Mouse (Mus musculus): ENCODE measurements around the gene Kcnip1. TPM values are rescaled to one million over a fixed set of nuclear protein-coding genes. Genes with fewer than 3 reads are reported as not detected.

Gene Kcnip1
- total RNA-seq, 2 experiments from 2014 or later, result 0.17 to 0.28 TPM

DNA sequence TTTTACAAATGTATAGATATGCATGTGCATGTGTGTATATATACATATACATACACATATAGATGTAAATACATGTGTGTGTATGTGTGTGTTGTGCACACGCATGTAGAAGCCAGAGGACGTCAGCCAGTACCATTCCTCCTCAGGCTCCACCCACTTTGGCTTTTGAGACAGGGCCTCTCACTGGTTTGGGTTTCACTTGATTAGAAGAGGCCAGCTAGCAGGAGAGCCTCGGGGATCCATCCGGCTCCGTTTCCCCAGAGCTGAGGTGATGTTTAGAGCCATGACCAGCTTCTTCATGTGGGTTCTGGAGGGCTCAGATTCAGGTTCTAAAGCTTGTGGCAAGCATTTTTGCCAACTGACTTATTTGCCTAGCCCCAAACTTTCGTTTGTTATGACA is 89.5 kb downstream of the Kcnip1 start:
- DNase-seq, result no peak

DNA sequence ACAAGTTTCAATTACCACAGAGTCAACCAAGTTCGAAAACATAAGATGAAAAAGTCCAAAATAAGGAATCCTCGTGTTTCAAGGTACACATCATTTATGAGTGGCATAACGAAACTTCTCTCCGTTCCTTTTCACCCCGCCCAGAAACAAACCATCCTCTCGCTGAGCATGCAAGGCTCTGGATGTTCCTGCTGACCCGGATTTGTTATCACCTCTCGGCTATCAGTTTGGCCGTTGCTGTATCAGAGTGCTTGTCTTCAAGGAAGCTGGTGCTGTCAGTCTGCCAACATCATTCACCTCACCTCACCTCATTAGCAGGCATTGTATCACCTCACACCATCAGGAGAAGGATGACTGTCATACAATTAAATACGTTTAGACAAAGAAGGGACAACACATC is 90.6 kb downstream of the Kcnip1 start:
- DNase-seq, result no peak

DNA sequence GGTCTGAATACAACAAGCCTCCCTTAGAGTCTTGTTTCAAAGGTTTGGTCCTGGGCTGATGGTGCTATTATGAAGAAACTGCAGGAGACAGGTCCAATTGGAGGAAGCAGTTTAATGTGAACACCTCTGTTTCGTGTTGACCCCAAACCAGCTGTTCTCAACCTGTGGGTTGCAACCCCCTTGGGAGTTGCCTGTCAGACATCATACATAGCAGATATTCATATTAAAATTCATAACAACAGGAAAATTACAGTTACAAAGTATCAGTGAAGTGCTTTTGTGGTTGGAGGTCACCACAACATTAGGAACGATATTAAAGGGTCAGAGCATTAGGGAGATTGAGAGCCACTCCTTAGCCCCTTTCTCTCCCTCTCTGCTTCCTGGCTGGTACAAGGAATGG is 91.2 kb downstream of the Kcnip1 start:
- no peak for DNase-seq

DNA sequence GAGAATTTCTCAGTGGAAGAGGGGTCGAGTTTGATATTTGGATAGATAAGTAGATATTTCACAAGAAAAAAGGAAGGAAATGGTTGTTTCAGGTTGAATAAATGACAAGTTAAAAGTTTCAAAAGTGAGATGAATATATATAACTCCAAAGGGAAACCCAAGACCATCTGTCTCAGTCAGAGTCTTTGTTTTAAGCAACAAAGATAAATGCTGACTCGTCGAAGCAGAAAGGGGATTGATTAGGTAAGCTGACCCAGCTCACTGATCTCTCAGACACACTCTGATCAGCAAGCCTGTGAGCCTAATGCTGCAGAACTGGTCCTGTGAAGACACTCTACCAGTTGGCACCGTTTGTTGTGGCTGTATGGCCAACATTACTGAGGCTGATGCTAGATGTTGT is 101.9 kb downstream of the Kcnip1 start:
- DNase-seq, result no peak

DNA sequence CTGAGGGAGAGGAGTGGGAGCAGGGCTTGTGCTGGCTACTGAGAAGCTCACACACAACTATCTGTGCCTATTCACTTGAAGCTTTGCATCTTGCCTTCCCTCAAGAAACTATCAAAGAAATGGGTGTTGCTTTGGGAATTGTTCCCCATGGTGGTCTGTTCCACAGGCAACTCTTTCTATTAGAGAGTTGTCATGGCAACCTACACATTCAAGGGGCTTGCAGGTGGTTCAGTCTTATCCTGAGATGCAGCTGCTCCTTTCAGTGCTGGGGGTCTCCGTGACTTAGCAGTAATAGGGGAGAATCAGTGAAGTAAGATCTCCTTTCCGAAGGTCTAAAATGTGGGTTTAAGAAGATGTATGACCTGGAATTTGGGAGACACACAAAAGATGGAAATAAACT is 102.6 kb downstream of the Kcnip1 start:
- DNase-seq, result no peak

DNA sequence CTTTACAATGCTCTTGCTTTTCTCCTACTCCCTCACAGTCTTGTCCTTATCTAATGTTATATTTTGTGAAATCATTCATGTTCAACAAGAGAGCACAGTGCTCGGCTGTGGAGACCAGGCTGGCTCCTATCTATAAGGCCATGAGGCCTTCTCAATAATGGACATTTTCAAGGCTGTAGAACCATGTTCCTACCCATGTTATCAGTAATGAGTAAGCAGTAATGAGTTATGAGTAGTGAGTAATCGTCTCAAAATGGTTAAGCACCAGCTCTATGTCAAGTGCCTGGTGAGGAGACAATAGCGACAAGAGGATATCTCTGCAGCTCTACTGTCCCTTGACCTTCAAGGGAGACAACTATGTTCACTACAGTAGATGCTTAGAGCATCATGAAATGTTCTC is 105.3 kb downstream of the Kcnip1 start:
- DNase-seq, result no peak

DNA sequence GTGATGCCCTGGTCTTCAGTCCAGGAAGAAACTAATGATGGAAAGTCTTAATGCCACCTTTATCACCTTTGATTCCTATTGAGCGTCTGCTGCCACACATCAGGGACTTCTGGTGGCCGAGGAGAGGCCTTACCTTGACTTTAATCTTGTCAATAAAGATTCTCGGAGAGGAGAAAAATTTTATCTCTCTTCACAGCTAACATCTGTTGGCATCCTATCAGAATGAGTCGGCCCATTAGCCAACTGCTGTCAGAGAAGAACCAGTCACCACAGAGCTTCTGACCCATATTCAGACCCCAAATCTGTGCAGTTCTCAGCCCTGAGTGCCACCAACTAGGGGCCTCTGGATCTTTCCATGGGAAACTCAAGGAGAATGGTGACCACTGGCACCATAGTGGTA is 107.0 kb downstream of the Kcnip1 start:
- DNase-seq, result no peak

DNA sequence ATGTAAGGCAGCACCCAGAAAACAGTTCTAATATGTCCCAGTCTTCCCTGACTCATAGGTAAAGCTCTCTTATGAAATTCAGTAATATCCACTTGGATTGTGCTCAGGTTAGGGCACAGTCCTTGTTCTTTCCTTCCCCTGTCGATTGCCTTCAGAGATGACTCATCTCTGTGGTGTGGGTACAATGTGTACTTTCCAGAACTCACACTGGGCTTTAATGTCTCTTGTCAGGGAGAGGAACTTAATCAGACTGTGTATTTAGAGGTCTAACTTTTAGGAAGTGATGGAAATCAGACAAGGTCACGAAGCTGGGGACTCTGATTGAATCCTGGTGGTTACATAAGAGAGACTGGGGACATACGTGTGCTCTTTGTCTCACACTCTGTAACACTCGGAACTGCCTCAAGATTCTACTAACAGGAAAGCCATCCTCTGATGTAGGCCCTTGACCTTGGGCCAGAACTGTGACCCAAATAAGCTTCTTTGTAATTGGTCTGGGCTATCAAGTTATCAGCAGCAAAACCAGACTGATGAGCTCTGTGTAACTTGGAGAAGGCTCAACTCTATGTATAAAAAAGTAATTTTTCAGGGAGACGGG is 110.1 kb downstream of the Kcnip1 start:
- peak in 1 of 2 experiments; percentile 15 for DNase-seq

DNA sequence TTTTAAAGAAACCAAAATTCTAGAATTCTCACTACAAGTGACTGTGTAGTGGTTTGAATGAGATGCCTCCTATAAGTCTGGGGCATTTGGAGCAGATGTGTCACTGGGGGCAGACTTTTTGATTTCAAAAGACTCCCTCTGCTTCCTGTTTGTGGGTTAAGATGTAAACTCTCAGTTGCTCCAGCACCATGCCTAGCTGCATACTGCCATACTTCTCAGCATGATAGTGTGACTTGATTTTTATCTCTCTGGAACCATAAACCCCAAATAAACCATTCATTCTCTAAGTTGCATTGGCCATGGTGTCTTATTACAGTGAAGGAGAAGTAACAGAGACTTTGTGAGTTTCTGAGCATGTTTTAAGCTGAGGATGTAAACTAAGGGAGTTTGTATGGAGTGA is 118.0 kb downstream of the Kcnip1 start:
- DNase-seq, result no peak

DNA sequence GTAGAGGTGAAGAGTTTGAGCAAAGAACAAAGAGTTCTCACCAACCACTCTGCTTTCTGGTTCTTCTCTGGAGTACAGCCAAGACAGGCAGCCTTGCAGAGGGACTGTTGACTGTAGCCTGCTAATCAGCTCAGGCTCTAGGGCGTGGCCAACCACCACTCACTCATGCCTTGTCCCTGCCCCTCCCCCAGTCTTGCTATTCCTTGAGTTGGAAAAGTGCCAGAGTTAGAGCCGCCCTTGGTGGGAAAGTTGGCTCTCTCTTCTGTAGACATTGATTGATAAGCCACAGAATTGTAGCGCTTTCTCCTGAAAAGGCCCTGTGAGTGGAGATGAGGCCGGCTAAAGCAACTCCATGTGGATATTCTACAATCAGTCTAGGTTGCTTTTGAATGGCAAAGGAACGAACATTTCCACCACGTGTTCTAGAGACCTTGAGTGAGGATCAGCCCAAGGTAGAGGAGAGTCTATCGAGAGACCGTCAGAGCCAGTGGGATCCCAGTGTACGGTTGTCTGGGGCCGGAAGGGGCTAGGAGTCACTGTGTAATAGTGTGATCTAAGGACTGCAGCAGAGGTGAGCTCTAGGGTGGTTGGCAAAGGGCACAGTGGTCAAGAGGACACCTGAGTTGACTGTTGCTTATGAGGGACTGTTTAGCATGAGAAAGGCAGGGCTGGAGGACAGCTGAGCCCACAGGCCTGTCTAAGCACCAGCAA is 119.7 kb downstream of the Kcnip1 start:
- DNase-seq, result peak in 1 of 2 experiments; percentile 10

DNA sequence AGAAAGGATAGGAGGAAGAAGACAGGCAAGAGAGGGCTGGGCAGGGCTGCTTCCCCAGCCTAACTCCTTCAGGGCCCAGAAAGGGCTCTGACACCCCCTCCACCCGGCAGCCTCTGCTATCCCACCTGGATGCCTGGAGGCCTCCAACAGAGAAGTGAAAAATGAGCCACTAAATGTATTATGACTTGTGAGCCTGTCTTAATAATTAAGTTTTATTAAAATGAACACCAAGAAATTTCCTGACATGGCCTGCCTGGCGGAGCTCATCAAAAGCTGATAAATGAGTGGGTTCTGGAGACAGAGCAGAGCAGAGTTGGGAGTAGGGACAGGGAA is 120.3 kb downstream of the Kcnip1 start:
- DNase-seq, result no peak

DNA sequence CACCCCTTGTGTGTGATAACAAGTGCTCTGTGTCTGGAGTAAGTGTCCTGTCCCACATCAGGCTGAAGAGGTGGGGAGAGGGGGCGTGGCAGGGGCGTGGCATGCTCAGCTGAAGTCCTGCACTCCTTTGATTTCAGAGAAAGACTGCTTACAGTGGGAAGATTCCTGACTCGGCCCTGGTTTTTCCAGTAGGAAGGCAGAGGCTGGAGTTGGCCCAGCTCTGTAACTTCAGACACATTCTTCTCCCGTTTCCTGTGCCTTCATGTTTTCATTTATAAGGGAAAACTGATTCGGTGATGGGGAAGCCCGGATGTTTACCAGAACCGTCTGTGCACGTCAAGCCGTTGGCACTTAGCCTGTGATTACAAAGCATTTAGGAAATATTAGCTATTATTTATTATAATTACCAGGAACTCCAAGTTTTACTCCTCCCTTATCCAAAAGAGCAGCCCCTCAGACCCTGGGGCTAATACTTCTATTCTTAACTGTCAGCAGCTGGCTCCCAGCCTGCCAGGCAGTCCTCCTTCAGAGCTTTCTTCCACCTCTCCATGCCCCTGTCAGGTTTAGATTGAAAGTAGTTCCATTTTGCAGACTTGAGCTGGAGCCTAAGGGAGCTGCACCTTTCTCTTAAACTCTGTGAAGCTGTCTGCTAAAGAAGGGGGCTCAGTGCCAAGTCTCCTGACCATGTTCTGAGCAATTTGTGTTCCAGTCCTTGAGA is 120.8 kb downstream of the Kcnip1 start:
- DNase-seq, result peak in 1 of 2 experiments; percentile 12

DNA sequence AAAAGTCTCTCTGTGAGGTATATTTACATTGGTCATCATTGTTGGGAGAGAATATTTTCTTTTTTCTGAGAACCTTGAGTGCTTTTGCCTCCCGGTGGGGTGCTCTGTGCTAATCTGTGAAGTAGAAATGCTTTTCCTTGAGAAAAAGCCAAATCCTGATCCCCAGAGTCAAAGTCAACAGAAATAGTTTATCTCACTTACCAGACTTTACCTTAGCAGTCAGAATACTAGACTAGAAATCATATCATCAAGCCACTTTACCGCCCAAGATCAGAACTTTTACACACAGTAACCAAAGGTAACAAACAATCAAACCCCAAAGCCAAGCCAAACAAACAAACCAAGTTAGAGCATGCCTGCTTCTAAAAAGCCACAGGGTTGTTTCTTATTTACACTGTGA is 122.7 kb downstream of the Kcnip1 start:
- DNase-seq, result no peak

DNA sequence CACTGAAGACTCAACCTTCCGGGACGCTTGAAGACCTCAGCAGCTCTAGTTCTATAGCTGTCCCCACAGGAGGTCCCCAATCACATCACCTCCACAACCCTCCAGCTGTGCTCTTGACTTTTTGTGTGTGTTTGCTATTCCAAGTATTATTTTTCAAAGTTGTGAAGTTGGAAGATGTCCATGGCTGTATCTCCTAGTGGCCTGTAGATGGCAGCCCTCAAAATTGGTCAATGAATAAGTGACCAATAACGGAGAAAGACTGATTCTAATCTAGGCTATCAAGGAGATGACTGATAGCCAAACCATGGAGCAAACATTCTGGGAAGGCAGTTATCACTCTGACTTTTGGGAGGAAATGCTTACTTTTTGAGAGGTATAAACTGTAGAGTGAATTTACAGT is 123.4 kb downstream of the Kcnip1 start:
- no peak for DNase-seq

DNA sequence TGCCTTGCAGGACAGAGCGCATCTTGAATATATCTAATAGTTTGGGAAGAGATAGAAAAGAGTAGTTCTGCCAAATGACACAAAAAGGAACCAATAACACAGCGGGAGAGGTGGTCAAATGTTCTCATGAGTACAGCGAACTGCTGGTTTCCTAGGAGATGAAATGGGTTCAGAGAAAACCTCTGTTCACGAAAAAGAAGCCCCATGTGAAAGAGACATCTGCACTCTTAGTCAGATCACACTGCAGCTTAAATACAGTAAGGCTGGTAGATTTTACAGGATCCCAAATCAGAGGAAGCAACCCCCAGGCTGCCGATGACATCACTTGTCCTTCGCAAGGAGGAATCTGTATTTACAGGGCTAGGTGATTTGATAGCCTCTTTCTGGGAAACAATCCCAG is 126.2 kb downstream of the Kcnip1 start:
- DNase-seq, result no peak

DNA sequence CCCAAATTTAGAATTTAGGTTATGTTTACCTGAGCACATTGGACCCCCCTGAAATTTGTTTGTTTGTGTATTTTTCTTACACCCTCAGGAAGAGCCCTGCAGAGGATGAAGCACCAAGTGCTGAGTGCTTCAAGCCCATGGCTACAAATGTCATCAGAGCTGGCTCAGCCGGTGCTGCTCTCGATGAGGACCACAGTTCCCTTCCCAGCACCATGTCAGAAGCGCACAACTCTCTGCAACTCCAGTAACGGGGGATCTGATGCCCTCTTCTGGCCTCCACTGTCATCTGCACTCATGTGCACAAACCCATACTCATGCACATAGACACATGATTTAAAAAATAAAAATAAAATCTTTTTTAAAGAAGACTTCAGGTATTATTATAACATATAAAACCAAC is 128.7 kb downstream of the Kcnip1 start:
- no peak for DNase-seq

DNA sequence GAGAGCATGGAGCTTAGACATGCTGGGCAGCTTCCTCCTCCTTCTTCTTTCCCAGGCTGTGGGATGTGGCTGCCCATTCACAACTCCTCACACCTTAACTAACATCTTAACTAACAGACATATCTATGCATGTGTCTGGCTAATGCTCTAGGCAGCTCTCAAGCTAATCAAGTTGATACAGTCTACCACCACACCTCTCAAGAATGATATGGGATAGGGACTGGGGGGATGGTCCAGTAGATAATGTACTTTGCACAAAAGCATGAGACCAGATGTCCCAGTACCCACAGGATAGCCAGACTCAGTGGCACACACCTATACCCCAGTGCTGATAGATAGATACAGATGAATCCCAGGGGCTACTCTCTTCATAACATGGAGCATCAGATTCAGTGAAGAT is 131.1 kb downstream of the Kcnip1 start:
- no peak for DNase-seq

DNA sequence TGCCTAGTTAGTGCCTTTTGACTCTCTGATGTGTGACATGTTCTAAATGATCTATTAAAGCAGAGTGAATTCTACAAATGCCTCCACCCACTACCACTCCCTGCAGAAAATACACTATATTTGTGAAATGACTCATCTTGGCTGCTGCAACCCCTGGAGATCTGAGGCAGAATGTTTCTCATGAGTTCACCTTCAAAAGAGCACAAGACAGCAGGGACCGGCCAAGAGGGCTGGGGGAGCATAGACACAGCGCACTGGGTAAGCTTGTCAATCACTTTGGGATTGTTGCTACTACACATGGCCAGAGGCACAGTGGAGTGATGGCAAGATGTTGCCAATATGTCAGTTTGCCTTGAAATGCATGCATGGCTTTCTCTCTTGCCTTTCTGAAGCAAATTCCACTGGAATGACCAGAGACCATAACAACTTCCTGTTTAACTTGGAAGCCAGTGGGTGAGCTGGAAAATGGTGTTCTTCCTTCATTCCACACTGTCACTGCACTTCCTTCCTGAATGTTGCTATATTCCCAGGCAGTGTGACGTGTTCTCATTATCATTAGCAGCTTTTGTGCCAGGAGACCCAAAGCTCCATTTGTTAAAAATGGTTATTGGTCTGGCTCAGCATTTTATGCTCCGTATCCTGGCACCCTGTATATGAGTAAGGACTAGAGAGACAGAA is 131.9 kb downstream of the Kcnip1 start:
- peak in 1 of 2 experiments; percentile 22 for DNase-seq

DNA sequence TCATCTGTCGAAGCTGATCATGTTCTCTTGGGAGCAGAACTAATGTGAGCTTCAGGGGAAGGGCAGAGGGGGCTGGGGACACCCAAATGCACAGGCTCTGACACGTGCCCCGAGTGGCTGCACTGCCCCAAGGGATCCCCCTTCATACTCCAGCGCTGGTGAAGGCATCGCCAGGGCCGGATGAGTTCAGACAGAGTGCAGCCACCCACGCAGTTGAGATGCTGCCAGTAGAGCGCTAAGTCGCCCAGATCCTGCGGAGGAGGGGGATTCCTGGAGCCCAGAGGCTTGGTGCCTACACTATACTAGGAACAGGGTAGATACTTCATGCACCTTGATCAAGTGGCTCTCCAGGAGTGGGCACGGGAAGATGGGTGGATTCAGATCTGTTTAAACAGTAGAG is 143.3 kb downstream of the Kcnip1 start:
- peak; percentile 29 to 36 for DNase-seq

DNA sequence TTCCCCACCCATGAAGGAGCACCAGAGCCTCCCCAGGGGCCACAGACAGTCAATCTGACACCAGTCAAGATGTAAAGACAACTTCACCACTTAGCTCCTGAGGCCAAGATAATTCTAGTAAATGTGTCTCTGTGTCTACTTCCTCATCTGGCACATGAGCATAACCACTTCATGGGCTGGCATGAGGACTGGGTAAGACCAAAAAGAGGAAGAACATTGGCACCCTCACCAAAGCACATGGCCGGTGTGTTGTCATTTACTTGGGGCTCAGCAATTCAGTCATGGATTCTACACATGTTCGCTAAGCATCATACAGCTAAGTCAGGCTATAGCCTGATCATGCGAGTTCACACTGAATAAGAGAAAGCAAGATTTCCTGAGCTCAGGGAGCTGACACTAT is 144.3 kb downstream of the Kcnip1 start:
- DNase-seq, result no peak

DNA sequence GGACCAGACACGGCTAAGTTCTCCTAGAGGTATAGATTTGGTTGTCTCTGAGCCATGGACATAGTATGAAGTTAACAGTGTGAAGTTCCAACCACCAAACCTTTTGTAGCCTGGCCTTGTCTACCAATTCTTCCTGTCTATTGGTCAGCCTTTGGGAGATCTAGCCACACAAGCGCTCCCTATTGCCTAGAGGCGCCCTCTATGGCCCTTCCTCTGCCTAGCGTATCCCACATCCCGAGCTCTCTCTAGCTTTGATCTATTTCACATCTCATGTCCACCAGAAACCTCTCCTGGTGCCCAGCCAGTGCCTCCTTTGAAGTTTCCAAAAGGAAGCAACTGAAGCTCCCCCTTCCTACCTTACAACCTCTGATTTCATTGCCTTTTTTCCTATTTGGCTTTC is 147.0 kb downstream of the Kcnip1 start:
- DNase-seq, result no peak

DNA sequence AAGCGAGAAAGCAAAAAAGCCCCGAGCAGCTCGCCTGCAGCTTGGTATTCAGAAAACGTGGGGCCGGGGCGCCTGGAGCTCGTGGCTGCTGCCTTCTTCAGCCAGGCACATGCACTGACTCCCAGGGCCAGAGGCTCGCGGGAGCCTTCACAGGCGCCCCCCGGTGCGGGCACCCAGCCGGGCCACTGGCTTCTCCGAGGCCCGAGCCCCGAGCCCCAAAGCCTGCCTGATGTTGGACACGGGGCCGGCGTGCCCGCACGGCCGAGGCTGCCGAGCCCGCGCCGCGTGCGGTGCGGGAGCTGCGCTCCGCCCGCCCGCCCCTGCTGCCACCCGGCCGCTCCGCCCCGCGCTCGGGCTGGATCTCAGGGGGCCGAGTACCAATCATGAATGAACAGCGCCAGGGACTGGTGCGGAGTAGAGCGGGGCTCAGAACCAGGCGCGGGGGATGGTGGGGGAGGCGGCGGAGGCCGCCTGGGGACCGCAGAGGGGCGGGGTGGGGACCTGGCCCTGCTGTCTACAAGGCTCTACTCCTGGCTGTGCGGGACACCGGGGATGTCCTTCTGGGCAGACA is 149.6 kb downstream of the Kcnip1 start:
- no peak for DNase-seq

DNA sequence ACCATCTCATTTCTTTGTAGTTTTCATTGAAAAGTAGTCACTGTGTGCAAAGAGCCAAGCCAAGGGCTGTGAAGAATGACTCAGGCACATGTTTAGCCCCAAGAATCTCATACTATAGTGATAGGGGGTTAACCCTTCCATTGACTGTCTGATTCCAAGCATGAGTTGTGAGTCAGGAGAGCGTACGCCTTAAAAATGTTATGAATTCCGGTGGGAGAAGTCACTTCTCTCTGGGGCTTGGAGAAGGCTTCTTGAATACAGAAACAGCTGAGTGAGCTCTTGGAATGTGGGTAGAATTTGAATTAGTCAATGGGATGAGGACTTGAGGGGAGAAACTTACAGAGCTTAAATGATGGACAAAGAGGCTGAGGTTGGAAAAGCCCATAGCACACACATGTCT is 153.9 kb downstream of the Kcnip1 start:
- DNase-seq, result no peak

Measured in heart, adult 18-20 months (tissue).